Mouse (Mus musculus) small intestine, adult 2 months (tissue): ENCODE results near the gene Tns3. TPM values are rescaled to one million over a fixed set of nuclear protein-coding genes. Genes with fewer than 3 reads are reported as not detected.

ENCODE experiments used
- H3K27ac ChIP-seq: fragments of 200-500 bp; 2 replicates; pipeline ENCODE4 v1.5.1; 2012; ENCODE audit warnings: low read depth, low read length, control low read depth, inconsistent platforms; ENCODE audit not compliant: insufficient read depth
- H3K27me3 ChIP-seq: fragments of 200-500 bp; 2 replicates; pipeline ENCODE4 v1.6.1; 2012; ENCODE audit warnings: mild to moderate bottlenecking, moderate library complexity, low read length, inconsistent platforms; ENCODE audit not compliant: control insufficient read depth, insufficient read depth
- H3K36me3 ChIP-seq: fragments of 200-500 bp; 2 replicates; pipeline ENCODE4 v1.6.1; 2012; ENCODE audit warnings: mild to moderate bottlenecking, low read length, control low read depth, inconsistent platforms; ENCODE audit not compliant: control insufficient read depth, insufficient read depth
- H3K4me1 ChIP-seq: fragments of 200-500 bp; 2 replicates; pipeline ENCODE4 v1.6.1; 2012; ENCODE audit warnings: low read length, inconsistent platforms, mixed read lengths; ENCODE audit not compliant: control insufficient read depth, insufficient read depth, insufficient read length
- H3K4me3 ChIP-seq: fragments of 200-500 bp; 2 replicates; pipeline ENCODE4 v1.5.1; 2012; ENCODE audit warnings: low read depth, mild to moderate bottlenecking, control low read depth, inconsistent platforms, low read length, moderate library complexity
- CTCF ChIP-seq: fragments of 200-500 bp; IDR thresholded peaks from 2 replicates; pipeline ENCODE4 v1.5.1; 2012; ENCODE audit warnings: low read depth, mild to moderate bottlenecking, control low read depth, inconsistent platforms, low read length, moderate library complexity, mixed read lengths; ENCODE audit not compliant: insufficient replicate concordance, insufficient read length; ENCODE audit errors: extremely low read depth
- POLR2A ChIP-seq: fragments of 200-500 bp; IDR thresholded peaks from 2 replicates; pipeline ENCODE4 v1.6.1; 2012; ENCODE audit warnings: low read depth, mild to moderate bottlenecking, control low read depth, inconsistent platforms, low read length, moderate library complexity
- WGBS: fragments of 180-500 bp; shearing (Covaris S2); methylation state at CpG from one replicate; pipeline ENCODE4 v1.1.7; 2018; 5-methylcytosine and 5-hydroxymethylcytosine counted together
- polyA plus RNA-seq: library from polyadenylated mRNA; depleted of rRNA; stranded (reverse); fragments of >200 nt; gene quantifications from 2 replicates; pipeline ENCODE4 v1.2.3, GENCODE M21; 2012

Gene Tns3
- polyA plus RNA-seq, 1 experiment: 24.9 TPM

- no peak overlapping the region for H3K4me3 ChIP-seq
- no peaks in the 10 kb centered on the region for H3K27me3 ChIP-seq
- peaks cover 2% of the 10 kb centered on the region; the same call in 1 of the 2 replicates for H3K36me3 ChIP-seq
- H3K27ac ChIP-seq: no peak overlapping the region
- peaks cover 23% of the 10 kb centered on the region for H3K4me1 ChIP-seq
- TF ChIP-seq CTCF: no peak
- no peak for TF ChIP-seq POLR2A
- 61% methylated on average over 12 of the region's 12 CpGs for WGBS
Observed at GRCm38 (mm10) chr11:8656448-8657393, 7.6 kb downstream of the Tns3 start.

GRCm38 (mm10) chr11:8653800-8654295, 10.5 kb downstream of the Tns3 start:
- H3K4me3 ChIP-seq: no peak overlapping the region
- no peaks in the 10 kb centered on the region for H3K36me3 ChIP-seq
- H3K27ac ChIP-seq: no peak overlapping the region
- 44% methylated on average over 13 of the region's 13 CpGs for WGBS
- peaks cover 5% of the 10 kb centered on the region for H3K4me1 ChIP-seq
- H3K27me3 ChIP-seq: no peaks in the 10 kb centered on the region
- TF ChIP-seq POLR2A: no peak

- no peak for TF ChIP-seq POLR2A
- no peak for TF ChIP-seq CTCF
- WGBS: 66% methylated on average over 10 of the region's 10 CpGs
- peaks cover 5% of the 10 kb centered on the region for H3K4me1 ChIP-seq
- H3K4me3 ChIP-seq: no peak overlapping the region
- no peaks in the 10 kb centered on the region for H3K36me3 ChIP-seq
- H3K27me3 ChIP-seq: no peaks in the 10 kb centered on the region
- H3K27ac ChIP-seq: no peak overlapping the region
Observed at GRCm38 (mm10) chr11:8652792-8653645, 11.3 kb downstream of the Tns3 start.

DNA sequence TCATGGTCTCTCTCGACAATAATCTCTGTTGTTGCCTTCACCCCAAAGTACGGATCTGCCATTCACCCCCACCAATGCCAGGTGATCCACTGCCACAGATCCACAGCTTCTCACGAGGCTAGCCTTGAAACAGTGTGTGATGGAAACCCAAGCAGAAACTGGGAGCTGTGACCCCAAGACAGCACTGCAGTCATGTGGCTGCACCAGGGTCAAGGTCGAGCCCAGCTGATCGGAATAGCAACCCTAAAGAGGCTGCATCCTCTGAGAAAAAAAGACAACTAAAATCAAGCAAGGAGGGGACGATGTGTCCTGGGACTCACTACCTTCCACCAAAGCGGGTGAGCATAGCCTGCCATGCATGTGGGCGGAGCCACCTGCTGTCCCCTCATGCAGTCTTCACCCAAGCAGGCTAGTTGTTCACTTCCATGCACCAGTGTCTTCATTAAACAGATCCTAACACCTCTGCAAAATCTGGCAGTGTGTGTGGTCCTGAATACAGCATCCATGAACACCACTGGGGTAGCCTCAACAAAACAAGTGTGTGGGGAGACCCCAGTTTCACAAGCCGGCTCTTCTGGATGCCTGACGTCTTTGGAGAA, 12.1 kb downstream of the Tns3 start:
- H3K36me3 ChIP-seq: no peaks in the 10 kb centered on the region
- WGBS: 86% methylated on average over 10 of the region's 10 CpGs

GRCm38 (mm10) chr11:8651448-8652035, 12.8 kb downstream of the Tns3 start:
- H3K27ac ChIP-seq: no peak overlapping the region
- H3K36me3 ChIP-seq: peaks cover 2% of the 10 kb centered on the region; the same call in 1 of the 2 replicates
- H3K4me3 ChIP-seq: no peak overlapping the region
- H3K4me1 ChIP-seq: peaks cover 5% of the 10 kb centered on the region
- WGBS: 85% methylated on average over 10 of the region's 10 CpGs
- no peaks in the 10 kb centered on the region for H3K27me3 ChIP-seq
- no peak for TF ChIP-seq CTCF
- no peak for TF ChIP-seq POLR2A

More for the DNA sequence above, 12.1 kb downstream of the Tns3 start:
- H3K4me3 ChIP-seq: no peak overlapping the region
- no peak for TF ChIP-seq CTCF
- TF ChIP-seq POLR2A: no peak
- peaks cover 5% of the 10 kb centered on the region for H3K4me1 ChIP-seq
- no peaks in the 10 kb centered on the region for H3K27me3 ChIP-seq
- H3K27ac ChIP-seq: no peak overlapping the region

DNA sequence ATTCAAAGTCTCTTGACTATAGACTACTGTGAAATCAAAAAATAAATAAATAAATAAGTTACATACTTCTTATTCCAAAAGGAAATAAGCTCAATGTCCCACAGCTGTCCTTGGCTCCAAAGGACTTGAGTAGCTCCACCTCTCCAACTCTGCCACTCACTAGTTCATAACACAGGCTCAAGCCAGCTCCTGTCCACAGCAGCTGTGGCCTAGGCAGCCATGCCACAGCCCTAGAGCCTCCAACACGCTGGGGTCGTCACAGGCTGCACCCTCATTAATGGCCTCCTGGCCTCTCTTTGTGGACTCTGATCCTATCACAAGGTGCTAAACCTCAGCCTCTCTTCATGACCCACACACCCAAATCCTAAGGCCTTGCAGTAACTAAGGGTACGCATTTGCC, 18.7 kb downstream of the Tns3 start:
- TF ChIP-seq CTCF (no peak), POLR2A (no peak)
- H3K4me1 ChIP-seq: peaks cover 11% of the 10 kb centered on the region
- H3K36me3 ChIP-seq: peaks cover 2% of the 10 kb centered on the region; the same call in 1 of the 2 replicates
- no peak overlapping the region for H3K4me3 ChIP-seq
- WGBS: 42% methylated on average over 3 of the region's 3 CpGs
- H3K27me3 ChIP-seq: no peaks in the 10 kb centered on the region
- no peak overlapping the region for H3K27ac ChIP-seq
